Mouse (Mus musculus): ENCODE measurements around the gene 6430628N08Rik. TPM values are rescaled to one million over a fixed set of nuclear protein-coding genes. Genes with fewer than 3 reads are reported as not detected.

Gene 6430628N08Rik
- polyA plus RNA-seq, 1 experiment: not detected

DNA sequence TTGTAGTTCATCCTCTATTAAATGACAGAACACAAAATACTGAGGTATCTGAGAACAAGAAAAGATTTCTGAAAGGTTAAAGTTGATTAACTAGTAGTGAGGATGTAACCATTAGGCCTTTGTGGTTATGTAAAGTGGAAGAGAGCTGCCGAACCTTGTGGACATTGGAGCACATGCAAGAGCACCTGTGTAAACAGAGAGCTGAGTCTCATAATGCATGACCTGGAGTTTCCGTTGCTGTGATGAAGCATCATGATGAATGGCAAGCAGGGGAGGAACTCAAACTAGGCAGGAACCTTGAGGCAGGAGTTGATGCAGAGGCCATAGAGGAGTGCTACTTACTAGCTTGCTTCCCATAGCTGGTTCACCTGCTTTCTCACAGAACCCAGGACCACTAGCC, 39.8 kb upstream of the 6430628N08Rik start:
- no peaks in the 10 kb centered on the region; the same call in 1 of the 2 replicates for H3K36me3 ChIP-seq (ENCODE audit: control insufficient read depth, insufficient read depth, low read length)

DNA sequence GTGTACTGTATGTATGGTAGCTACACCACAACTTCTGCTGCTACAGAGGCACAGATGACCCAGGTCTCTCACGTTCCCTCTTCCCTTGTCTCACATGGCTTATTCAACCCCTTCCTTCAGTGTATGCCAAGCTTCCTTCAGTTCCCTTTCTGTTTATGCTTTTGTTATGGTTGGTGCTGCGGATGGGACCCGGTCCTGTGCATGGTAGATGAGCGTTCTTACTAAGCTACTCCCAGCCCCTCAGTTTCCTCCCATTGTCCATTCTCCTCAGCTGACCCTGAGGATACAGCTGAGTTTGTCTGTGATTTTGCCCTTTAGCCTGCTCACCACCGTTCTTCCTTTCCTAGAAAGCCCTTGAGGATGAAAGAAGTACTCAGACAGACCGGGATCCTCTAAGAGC, 38.9 kb upstream of the 6430628N08Rik start:
- Histone ChIP-seq H3K4me1 (ENCODE audit: control insufficient read depth, insufficient read depth, low read length) (no peaks in the 10 kb centered on the region), H3K27ac (ENCODE audit: insufficient read depth, low read depth, low read length) (no peak overlapping the region), H3K27me3 (replicated peaks; ENCODE audit: control insufficient read depth, insufficient read depth, low read length) (no peaks in the 10 kb centered on the region), H3K36me3 (ENCODE audit: control insufficient read depth, insufficient read depth, low read length) (no peaks in the 10 kb centered on the region; the same call in 1 of the 2 replicates), H3K4me3 (ENCODE audit: insufficient read depth, low read depth, low read length) (no peak overlapping the region)
- no peak for DNase-seq
- WGBS: 83% methylated on average over 6 of the region's 6 CpGs
- TF ChIP-seq CTCF (conservative IDR thresholded peaks at IDR 0.05; ENCODE audit: insufficient read depth, insufficient read length, low read depth, low read length) (no peak), POLR2A (IDR thresholded peaks at IDR 0.05; ENCODE audit: low read depth, low read length) (no peak)

More for the DNA sequence above, 39.8 kb upstream of the 6430628N08Rik start:
- no peak overlapping the region for H3K4me3 ChIP-seq (ENCODE audit: insufficient read depth, low read depth, low read length)
- no peak for DNase-seq
- TF ChIP-seq CTCF (conservative IDR thresholded peaks at IDR 0.05; ENCODE audit: insufficient read depth, insufficient read length, low read depth, low read length) (no peak), POLR2A (IDR thresholded peaks at IDR 0.05; ENCODE audit: low read depth, low read length) (no peak)
- WGBS: 46% methylated on average over 2 of the region's 2 CpGs
- H3K27me3 ChIP-seq (replicated peaks; ENCODE audit: control insufficient read depth, insufficient read depth, low read length): no peaks in the 10 kb centered on the region
- no peak overlapping the region for H3K27ac ChIP-seq (ENCODE audit: insufficient read depth, low read depth, low read length)
- H3K4me1 ChIP-seq (ENCODE audit: control insufficient read depth, insufficient read depth, low read length): no peaks in the 10 kb centered on the region

DNA sequence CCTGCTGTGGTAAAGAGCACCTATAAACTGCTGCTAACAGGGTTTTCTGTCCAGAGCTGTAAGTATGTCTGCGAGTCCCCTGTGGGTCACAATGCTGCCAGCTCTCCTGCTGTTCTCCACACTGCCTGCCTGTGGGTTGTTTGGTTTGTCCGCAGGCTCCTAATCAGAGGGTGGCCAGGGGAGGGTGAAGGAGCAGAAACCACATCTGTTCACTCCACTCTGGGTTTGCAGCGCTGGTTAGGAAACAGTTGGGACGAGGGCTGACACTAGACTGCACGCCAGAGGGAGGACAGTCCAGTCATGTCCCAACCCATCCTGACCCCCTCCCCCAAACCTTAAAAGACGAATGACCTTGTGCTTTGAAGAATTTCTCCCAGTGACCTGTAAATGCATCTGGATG, 35.4 kb upstream of the 6430628N08Rik start:
- Histone ChIP-seq H3K4me3 (ENCODE audit: insufficient read depth, low read depth, low read length) (no peak overlapping the region), H3K4me1 (ENCODE audit: control insufficient read depth, insufficient read depth, low read length) (no peaks in the 10 kb centered on the region), H3K27ac (ENCODE audit: insufficient read depth, low read depth, low read length) (no peak overlapping the region), H3K27me3 (replicated peaks; ENCODE audit: control insufficient read depth, insufficient read depth, low read length) (no peaks in the 10 kb centered on the region), H3K36me3 (ENCODE audit: control insufficient read depth, insufficient read depth, low read length) (peaks cover 1% of the 10 kb centered on the region)
- no peak for TF ChIP-seq CTCF (conservative IDR thresholded peaks at IDR 0.05; ENCODE audit: insufficient read depth, insufficient read length, low read depth, low read length)
- no peak for TF ChIP-seq POLR2A (IDR thresholded peaks at IDR 0.05; ENCODE audit: low read depth, low read length)
- WGBS: 74% methylated on average over 6 of the region's 6 CpGs
- no peak for DNase-seq

DNA sequence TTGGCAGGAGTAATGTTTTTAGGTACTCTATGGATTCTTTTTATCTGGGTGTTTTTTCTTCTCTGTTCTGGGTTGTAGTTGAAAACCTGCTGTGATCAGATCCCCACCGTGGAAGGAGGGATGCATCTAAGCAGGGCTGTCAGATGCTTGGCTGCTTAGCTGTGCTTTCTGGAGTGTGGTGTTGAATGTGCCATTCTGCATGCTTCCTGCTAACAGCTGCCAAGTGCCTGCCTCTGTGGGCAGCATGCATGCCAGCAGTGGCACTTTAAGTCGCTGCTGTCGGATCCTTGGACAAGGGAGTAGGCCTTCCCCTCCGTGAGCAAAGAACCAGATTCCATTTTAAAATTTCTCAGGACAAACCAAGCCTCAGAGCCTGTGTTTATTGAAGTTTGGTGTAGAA, 34.9 kb upstream of the 6430628N08Rik start:
- no peaks in the 10 kb centered on the region for H3K4me1 ChIP-seq (ENCODE audit: control insufficient read depth, insufficient read depth, low read length)
- TF ChIP-seq POLR2A (IDR thresholded peaks at IDR 0.05; ENCODE audit: low read depth, low read length) (no peak), CTCF (conservative IDR thresholded peaks at IDR 0.05; ENCODE audit: insufficient read depth, insufficient read length, low read depth, low read length) (no peak)
- WGBS: 71% methylated on average over 4 of the region's 4 CpGs

DNA sequence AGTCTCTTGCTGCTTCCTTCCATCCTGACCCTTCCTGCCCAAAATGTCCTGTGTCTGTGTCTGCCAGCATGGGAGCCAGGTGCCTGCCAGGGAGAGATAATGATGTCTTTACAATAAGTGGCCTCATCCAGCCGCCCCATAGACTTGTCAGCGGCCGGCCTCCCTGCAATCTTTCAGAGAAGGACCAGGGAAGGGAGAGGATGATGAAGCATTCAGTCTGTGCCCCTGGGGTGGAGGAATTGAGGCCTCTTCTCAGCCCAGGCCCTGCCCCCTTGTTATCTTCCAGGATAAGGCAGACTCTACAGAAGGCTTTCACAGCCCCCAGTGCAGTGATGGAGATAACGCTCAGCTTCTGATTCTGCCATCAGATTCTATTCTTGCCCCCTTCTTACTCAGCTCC, 34.2 kb upstream of the 6430628N08Rik start:
- no peak overlapping the region for H3K4me3 ChIP-seq (ENCODE audit: insufficient read depth, low read depth, low read length)
- TF ChIP-seq POLR2A (IDR thresholded peaks at IDR 0.05; ENCODE audit: low read depth, low read length): no peak
- no peak for TF ChIP-seq CTCF (conservative IDR thresholded peaks at IDR 0.05; ENCODE audit: insufficient read depth, insufficient read length, low read depth, low read length)
- no peak for DNase-seq
- H3K27me3 ChIP-seq (replicated peaks; ENCODE audit: control insufficient read depth, insufficient read depth, low read length): no peaks in the 10 kb centered on the region
- 94% methylated on average over 4 of the region's 4 CpGs for WGBS
- no peaks in the 10 kb centered on the region for H3K4me1 ChIP-seq (ENCODE audit: control insufficient read depth, insufficient read depth, low read length)
- no peak overlapping the region for H3K27ac ChIP-seq (ENCODE audit: insufficient read depth, low read depth, low read length)
- H3K36me3 ChIP-seq (ENCODE audit: control insufficient read depth, insufficient read depth, low read length): peaks cover 1% of the 10 kb centered on the region

More for the DNA sequence above, 34.9 kb upstream of the 6430628N08Rik start:
- Histone ChIP-seq H3K27me3 (replicated peaks; ENCODE audit: control insufficient read depth, insufficient read depth, low read length) (no peaks in the 10 kb centered on the region), H3K36me3 (ENCODE audit: control insufficient read depth, insufficient read depth, low read length) (peaks cover 1% of the 10 kb centered on the region), H3K4me3 (ENCODE audit: insufficient read depth, low read depth, low read length) (no peak overlapping the region), H3K27ac (ENCODE audit: insufficient read depth, low read depth, low read length) (no peak overlapping the region)
- DNase-seq: no peak

DNA sequence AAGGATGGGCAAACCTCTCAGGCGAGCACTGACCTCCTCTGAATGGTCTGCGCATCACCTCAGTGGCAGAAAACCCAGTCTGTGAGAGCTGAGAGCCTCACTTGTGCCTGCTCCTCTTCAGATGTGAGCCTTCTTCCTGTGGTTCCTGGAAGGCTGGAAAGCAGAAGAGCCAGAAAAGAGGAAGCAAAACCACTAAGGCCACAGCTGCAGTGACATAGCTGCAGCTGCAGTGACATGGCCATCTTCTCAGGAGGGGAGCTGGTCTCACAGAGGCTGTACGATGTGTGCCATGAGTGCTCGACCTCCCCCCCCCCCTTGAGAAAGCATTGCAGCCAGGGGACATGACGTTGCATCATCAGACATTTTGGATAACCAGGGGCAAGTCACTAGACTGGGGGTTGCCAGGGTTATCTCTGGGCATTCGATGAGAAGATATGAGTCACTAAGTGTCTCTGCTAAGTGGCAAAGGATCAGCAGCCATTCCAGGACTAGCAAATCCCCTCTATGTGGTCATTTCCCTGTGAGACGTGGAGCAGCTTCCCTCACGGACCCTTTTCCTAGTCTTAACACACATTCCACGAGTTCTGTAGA, 33.1 kb upstream of the 6430628N08Rik start:
- Histone ChIP-seq H3K27ac (ENCODE audit: insufficient read depth, low read depth, low read length) (no peak overlapping the region), H3K4me1 (ENCODE audit: control insufficient read depth, insufficient read depth, low read length) (no peaks in the 10 kb centered on the region), H3K27me3 (replicated peaks; ENCODE audit: control insufficient read depth, insufficient read depth, low read length) (no peaks in the 10 kb centered on the region), H3K4me3 (ENCODE audit: insufficient read depth, low read depth, low read length) (no peak overlapping the region), H3K36me3 (ENCODE audit: control insufficient read depth, insufficient read depth, low read length) (peaks cover 1% of the 10 kb centered on the region)
- no peak for TF ChIP-seq CTCF (conservative IDR thresholded peaks at IDR 0.05; ENCODE audit: insufficient read depth, insufficient read length, low read depth, low read length)
- TF ChIP-seq POLR2A (IDR thresholded peaks at IDR 0.05; ENCODE audit: low read depth, low read length): no peak
- DNase-seq: no peak
- 88% methylated on average over 9 of the region's 9 CpGs for WGBS

DNA sequence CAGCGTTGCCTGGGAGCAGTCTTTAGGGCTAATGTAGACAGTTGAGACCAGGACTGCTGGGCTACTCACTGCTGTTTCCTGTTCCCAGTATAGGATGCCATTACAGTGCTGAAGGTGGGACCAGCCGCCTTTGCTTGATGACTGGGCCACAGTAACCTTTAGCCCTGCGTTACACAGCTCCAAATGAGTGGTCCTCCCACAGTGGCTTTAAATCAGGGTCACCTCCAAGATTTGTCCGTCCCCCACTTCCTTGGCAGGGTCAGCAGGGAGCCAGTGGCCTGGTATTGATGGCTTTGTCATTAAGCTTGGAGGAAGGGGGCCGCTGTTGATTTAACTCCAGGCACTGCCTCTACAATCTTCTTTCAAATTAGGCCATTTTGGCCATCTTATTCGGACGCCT, 27.1 kb upstream of the 6430628N08Rik start:
- H3K36me3 ChIP-seq (ENCODE audit: control insufficient read depth, insufficient read depth, low read length): peaks cover 1% of the 10 kb centered on the region
- WGBS: 75% methylated on average over 7 of the region's 7 CpGs
- no peak for TF ChIP-seq POLR2A (IDR thresholded peaks at IDR 0.05; ENCODE audit: low read depth, low read length)
- TF ChIP-seq CTCF (conservative IDR thresholded peaks at IDR 0.05; ENCODE audit: insufficient read depth, insufficient read length, low read depth, low read length): no peak

More for the DNA sequence above, 27.1 kb upstream of the 6430628N08Rik start:
- no peak overlapping the region for H3K4me3 ChIP-seq (ENCODE audit: insufficient read depth, low read depth, low read length)
- H3K27ac ChIP-seq (ENCODE audit: insufficient read depth, low read depth, low read length): no peak overlapping the region
- no peaks in the 10 kb centered on the region for H3K27me3 ChIP-seq (replicated peaks; ENCODE audit: control insufficient read depth, insufficient read depth, low read length)
- H3K4me1 ChIP-seq (ENCODE audit: control insufficient read depth, insufficient read depth, low read length): no peaks in the 10 kb centered on the region
- DNase-seq: no peak

Measured in kidney, adult 2 months (tissue).